Mouse (Mus musculus) liver, embryonic 14.5 days (tissue): ENCODE data around the gene Ccdc194.

Experiments
- CTCF ChIP-seq: IDR thresholded peaks from 2 replicates; pipeline ENCODE4 v1.5.1; 2016; ENCODE audit warnings: antibody characterized with exemption, low read depth, control low read depth
- EP300 ChIP-seq: IDR thresholded peaks from 2 replicates; pipeline ENCODE4 v1.6.1; 2016; ENCODE audit warnings: antibody characterized with exemption, low read depth

DNA sequence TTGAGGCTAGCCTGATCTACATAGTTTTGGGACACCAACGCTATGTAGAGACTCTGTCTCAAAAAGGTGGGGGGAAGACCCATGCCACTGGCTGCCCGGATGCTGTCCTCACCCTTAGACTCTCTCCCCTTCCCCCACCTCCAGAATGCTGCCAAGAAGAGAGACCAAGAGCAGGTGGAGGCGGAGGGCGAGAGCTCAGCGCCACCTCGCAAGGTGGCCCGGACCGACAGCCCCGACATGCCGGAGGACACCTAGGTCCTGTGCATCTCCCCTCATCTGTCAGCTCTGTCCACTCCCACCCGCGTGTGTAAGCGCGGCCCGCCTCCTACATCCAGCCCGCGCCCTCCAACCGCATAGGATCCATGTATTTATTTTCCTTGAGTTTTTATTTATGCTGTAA lies 51.2 kb downstream of the Ccdc194 start:
- no peak for TF ChIP-seq CTCF
- no peak for TF ChIP-seq EP300
